Mouse (Mus musculus) macrophage (primary cell): ENCODE data around the gene Dtnbp1. TPM values are rescaled to one million over a fixed set of nuclear protein-coding genes. Genes with fewer than 3 reads are reported as not detected.

ENCODE experiments used
- H3K27ac ChIP-seq: fragments of 350-480 bp; formaldehyde crosslinking; 2 replicates; pipeline ENCODE4 v1.9.0; 2021
- H3K36me3 ChIP-seq: fragments of 350-480 bp; formaldehyde crosslinking; 2 replicates; pipeline ENCODE4 v1.9.0; 2021; ENCODE audit errors: inconsistent target
- H3K4me3 ChIP-seq: fragments of 350-480 bp; formaldehyde crosslinking; 2 replicates; pipeline ENCODE4 v1.9.0; 2021; ENCODE audit errors: inconsistent target
- H3K79me2 ChIP-seq: fragments of 350-480 bp; formaldehyde crosslinking; 2 replicates; pipeline ENCODE4 v1.9.0; 2021; ENCODE audit errors: inconsistent target
- WGBS: methylation state at CpG from one replicate; pipeline ENCODE4 v1.1.7; 2026; ENCODE audit warnings: inconsistent platforms; ENCODE audit not compliant: missing documents; 5-methylcytosine and 5-hydroxymethylcytosine counted together
- polyA plus RNA-seq: library from polyadenylated mRNA; stranded (reverse); fragments of 250-400 nt; gene quantifications from 3 replicates; pipeline ENCODE4 v1.2.4, GENCODE M21; 2018; ENCODE audit warnings: inconsistent platforms

Gene Dtnbp1
- polyA plus RNA-seq, 1 experiment from 2014 or later, result 146 TPM

DNA sequence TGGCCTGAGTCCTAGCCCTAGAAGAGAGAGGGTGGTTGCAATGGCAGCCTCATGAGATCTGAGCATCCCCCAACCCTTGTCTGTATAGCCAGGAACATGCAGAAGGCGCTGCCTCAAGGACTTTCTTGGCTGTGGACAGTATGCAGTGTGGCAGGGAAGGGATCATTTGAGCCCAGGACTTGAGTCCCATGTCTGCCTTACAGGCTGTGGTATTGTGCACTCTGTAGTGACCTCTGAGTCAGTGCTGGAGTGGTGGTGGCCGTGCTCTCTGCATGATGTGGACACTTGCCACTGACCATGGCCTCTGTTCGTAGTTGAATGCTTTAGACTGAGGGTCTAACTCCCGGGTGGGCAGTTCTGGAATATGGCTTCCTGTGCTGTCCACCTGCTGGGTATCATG, 84.7 kb downstream of the Dtnbp1 start:
- H3K36me3 ChIP-seq, result peaks cover 95% of the 10 kb centered on the region
- 94% methylated on average over 4 of the region's 4 CpGs for WGBS
- H3K27ac ChIP-seq, result no peak overlapping the region
- H3K79me2 ChIP-seq, result no peaks in the 10 kb centered on the region
- H3K4me3 ChIP-seq, result no peak overlapping the region

DNA sequence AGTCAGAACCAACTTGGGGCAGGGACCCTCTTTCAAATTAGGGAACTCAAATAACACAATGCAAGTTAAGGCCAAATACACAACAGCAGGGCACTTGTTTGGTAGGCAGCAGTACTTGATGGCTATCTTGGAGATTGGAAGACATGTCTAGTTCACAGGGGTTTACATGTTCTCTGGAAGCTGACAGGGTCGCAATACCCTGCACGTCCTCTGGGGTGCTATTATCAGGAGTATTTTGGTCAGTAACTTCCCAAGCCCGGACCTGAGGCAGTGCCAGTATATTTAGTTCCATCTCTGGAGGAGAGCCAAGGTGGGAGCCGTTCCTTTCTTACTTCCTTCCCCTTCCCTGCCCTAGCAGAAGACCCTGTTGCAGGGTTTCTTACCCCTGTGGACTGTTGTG, 86.0 kb downstream of the Dtnbp1 start:
- H3K36me3 ChIP-seq, result peaks cover 92% of the 10 kb centered on the region
- H3K27ac ChIP-seq, result no peak overlapping the region
- no peaks in the 10 kb centered on the region for H3K79me2 ChIP-seq
- H3K4me3 ChIP-seq, result no peak overlapping the region
- 38% methylated on average over 4 of the region's 4 CpGs for WGBS

DNA sequence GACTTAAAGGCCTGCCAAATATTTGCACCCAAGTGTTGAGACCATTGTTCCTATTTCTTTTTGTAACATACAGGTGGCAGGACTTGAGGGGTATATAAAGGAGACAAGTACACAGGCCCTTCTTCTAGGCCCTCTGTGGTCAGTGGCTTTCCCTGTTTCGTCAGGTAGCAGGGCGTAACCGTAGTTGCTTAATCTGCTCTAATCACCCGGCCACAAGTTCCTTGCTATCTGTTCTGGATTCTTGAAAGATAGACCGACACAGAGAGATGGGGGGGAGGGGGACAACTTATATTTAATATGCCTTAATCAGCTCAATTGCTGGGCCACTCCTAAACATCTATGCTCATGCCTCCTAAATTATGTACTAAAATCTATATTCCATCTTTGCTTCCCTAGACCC, 86.6 kb downstream of the Dtnbp1 start:
- peaks cover 92% of the 10 kb centered on the region for H3K36me3 ChIP-seq
- 55% methylated on average over 5 of the region's 5 CpGs for WGBS
- H3K27ac ChIP-seq, result no peak overlapping the region

DNA sequence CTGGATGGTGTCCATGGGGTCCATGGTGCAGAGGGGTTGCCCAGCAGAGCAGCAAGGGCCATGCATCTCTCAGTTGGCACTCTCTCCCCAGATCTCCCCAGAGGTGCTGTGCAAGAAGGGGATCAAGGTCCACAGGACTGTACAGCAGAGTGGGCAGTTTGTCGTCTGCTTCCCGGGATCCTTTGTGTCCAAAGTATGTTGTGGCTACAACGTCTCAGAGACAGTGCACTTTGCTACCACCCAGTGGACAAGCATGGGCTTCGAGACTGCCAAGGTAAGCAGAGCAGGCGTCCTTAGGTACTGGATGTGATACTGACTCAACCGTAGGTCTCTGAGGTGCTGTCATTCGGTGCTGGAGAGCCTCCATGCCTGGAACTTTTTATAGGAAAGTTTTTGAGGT, 88.4 kb downstream of the Dtnbp1 start:
- peaks cover 88% of the 10 kb centered on the region for H3K36me3 ChIP-seq
- H3K27ac ChIP-seq, result no peak overlapping the region
- H3K4me3 ChIP-seq, result no peak overlapping the region
- H3K79me2 ChIP-seq, result no peaks in the 10 kb centered on the region
- 91% methylated on average over 7 of the region's 7 CpGs for WGBS

More for the DNA sequence above, 86.6 kb downstream of the Dtnbp1 start:
- Histone ChIP-seq H3K4me3 (no peak overlapping the region), H3K79me2 (no peaks in the 10 kb centered on the region)

DNA sequence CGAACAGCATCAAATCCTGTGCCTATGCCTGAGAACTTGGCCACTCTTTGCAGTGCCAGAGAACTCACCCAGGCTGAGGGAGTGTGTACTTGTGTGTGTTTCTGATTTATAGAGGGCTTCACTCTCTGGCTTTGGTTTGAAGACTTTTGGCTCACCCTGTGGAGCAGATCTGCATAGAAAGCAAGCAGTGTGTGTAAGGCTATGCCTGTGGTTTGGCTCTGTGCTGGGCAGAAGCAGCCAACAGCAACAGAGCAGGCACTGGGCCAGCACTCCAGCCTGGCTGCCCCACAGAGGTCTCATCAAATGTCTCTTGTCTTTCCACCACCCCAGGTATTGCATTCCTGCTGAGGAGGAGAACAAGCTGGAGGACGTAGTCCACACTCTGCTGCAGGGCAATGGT, 89.1 kb downstream of the Dtnbp1 start:
- 100% methylated on average over 2 of the region's 2 CpGs for WGBS
- Histone ChIP-seq H3K27ac (no peak overlapping the region), H3K79me2 (no peaks in the 10 kb centered on the region), H3K36me3 (peaks cover 81% of the 10 kb centered on the region), H3K4me3 (no peak overlapping the region)

DNA sequence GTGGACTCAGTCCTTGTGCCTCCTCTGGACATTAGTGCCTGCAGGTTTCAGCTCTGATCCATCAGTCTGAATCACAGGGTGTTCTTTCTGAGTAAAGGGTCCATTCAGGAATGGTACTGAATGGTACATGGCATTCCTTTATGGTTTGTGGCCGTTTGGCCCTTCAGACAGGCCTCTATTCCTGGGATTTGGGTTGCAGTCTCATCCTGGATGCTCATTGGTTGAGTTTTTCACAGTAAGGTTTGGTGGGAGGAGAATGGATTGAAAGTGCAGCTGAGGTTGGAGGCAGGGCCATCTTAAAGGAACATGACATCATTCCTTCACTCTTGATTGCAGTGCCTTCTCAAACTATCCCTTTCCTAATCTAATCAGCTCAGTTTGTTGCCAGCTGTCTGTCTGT, 93.2 kb downstream of the Dtnbp1 start:
- WGBS, result 100% methylated on average over 1 of the region's 1 CpGs
- no peaks in the 10 kb centered on the region for H3K79me2 ChIP-seq
- H3K4me3 ChIP-seq, result no peak overlapping the region
- no peak overlapping the region for H3K27ac ChIP-seq
- peaks cover 62% of the 10 kb centered on the region for H3K36me3 ChIP-seq

DNA sequence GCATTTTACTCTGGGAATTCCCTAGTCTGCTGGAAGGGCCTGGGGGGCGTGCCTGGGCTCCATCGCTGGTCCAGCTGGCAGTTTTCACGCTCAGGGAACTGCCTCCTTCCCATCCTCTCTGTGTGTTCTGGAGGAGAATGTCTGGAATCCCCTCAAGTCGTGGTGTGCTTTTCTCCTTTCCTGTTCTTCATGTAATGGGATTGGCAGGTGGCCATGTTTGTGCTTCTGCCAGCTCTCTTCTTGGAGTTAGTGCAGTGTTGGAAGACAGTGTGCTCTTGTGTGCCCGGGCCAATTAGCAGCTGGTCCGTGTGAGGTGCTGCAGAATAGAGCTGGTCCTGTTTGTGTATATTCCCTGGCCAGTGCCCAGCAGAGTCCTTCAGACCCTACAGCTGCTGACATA, 94.2 kb downstream of the Dtnbp1 start:
- Histone ChIP-seq H3K27ac (no peak overlapping the region), H3K4me3 (no peak overlapping the region), H3K36me3 (peaks cover 56% of the 10 kb centered on the region), H3K79me2 (no peaks in the 10 kb centered on the region)
- WGBS, result 86% methylated on average over 6 of the region's 6 CpGs

DNA sequence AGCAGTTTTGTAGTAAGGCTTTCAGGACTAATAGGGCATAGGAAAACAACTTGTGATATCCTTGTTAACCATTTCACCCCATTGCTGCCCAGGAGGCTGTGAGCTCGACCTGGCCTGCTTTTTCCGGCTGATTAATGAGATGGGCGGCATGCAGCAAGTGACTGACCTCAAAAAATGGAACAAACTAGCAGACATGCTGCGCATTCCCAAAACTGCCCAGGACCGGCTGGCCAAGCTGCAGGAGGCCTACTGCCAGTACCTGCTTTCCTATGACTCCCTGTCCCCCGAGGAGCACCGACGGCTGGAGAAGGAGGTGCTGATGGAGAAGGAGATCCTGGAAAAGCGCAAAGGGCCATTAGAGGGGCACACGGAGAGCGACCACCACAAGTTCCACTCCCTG, 95.8 kb downstream of the Dtnbp1 start:
- Histone ChIP-seq H3K36me3 (peaks cover 50% of the 10 kb centered on the region), H3K4me3 (no peak overlapping the region), H3K27ac (no peak overlapping the region), H3K79me2 (no peaks in the 10 kb centered on the region)
- 95% methylated on average over 10 of the region's 11 CpGs for WGBS

DNA sequence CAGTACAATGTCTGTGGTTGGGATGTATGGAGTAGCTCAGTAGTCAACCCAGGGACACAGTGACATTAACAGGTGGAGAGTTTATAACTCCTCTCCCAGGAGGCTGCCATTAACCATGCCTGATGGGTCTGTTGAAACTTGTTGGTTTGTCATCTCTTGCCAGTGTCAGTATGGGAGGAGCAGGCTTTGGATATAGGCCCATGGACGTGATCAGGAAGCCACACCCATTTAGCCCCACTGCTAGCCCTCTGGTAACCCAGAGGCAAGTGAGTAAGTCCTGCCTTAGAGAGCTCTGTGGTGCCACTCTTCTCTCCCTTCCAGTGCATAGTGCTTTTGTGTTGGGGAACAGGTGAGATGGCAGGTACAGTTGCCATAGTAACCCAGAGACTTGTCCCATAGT, 97.7 kb downstream of the Dtnbp1 start:
- H3K27ac ChIP-seq, result no peak overlapping the region
- H3K36me3 ChIP-seq, result peaks cover 31% of the 10 kb centered on the region
- H3K79me2 ChIP-seq, result no peaks in the 10 kb centered on the region
- WGBS, result 80% methylated on average over 1 of the region's 1 CpGs
- no peak overlapping the region for H3K4me3 ChIP-seq

DNA sequence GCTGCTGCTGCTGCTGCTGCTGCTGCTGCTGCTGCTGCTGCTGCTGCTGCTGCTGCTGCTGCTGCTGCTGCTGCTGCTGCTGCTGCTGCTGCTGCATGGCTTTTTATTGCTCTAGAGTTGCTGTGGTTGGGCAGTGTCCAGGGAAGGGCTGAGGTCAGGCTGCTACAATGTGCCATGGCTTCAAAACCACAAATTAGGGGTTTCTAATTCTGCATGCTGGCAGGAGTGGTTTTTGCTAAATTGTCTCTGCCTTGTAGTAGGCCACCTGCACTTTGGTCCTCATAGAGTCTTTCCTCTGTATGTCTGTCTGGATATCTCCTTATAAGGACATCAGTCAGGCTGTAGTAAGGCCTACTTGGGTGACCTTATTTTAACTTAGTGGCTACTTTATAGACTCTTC, 98.5 kb downstream of the Dtnbp1 start:
- Histone ChIP-seq H3K4me3 (no peak overlapping the region), H3K27ac (no peak overlapping the region), H3K79me2 (no peaks in the 10 kb centered on the region), H3K36me3 (peaks cover 31% of the 10 kb centered on the region)

DNA sequence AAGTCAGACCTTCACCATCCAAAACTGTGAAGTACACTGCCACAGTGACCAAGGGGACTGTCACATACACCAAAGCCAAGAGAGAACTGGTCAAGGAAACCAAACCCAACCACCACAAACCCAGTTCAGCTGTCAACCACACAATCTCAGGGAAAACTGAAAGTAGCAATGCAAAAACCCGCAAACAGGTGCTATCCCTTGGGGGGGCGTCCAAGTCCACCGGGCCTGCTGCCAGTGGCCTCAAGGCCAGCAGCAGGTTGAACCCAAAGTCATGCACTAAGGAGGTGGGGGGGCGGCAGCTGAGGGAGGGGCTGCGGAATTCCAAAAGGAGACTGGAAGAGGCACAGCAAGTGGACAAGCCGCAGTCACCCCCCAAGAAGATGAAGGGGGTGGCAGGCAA, 99.6 kb downstream of the Dtnbp1 start:
- peaks cover 32% of the 10 kb centered on the region for H3K36me3 ChIP-seq
- no peak overlapping the region for H3K4me3 ChIP-seq
- no peak overlapping the region for H3K27ac ChIP-seq
- 68% methylated on average over 6 of the region's 6 CpGs for WGBS
- no peaks in the 10 kb centered on the region for H3K79me2 ChIP-seq

DNA sequence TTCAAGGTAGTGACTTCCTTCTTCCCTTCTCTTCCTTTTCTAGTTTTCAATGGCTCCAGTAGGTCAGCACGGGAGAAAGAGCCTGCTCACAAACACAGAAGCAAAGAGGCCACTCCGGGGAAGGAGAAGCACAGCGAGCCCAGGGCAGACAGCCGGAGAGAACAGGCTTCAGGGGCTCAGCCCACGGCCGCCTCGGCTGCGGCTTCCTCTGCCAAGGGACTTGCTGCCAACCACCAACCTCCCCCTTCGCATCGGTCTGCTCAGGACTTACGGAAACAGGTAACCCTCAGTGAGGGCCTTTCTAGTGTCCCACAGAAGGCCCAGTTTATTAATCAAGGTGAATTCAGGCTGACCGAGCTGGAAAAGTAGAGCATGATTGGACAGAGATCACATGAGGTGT, 105.7 kb downstream of the Dtnbp1 start:
- no peaks in the 10 kb centered on the region for H3K79me2 ChIP-seq
- 91% methylated on average over 11 of the region's 12 CpGs for WGBS
- H3K4me3 ChIP-seq, result no peak overlapping the region
- H3K27ac ChIP-seq, result no peak overlapping the region
- H3K36me3 ChIP-seq, result peaks cover 20% of the 10 kb centered on the region

DNA sequence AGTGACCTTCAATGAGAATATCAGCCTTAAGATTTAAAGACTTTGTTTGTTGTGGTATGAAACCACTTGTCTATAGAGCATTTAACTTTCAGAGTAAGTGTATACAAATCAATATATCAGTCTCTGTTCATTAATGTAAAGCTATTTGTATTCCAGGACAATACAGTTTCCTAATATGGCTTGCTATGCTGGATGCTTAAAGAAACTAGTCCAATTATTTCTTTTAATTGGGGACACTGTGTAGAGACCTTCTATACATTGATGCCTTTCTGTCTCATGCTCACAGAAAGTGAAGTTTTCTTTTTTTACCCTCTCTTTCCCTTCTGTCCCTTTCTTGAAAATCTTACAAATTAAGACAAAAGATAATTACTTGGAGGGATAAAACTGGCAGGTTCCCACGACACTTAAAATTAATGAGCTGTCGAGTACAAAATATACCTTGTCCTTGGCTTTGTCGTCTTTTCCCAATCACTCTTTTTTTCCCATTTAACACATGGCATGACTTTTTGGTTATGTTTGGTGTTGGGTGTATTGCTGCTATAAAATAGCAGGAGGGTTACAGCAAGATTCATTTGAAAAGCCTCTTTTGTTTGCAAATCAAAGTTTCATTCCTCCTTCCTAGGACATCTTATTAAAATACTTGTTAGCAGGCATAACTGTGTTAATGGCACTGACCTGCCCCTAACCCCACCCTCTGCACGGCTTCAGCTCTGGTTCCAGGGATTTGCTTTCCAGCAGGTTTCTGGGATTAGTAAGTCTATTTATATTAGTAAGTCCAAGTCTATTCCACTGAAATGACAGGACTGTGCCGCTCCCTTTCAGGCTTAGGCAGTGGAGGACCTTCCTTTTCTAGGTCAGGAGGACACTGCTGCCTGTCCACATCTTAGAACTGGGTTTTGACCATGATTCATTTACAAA, 109.9 kb downstream of the Dtnbp1 start:
- Histone ChIP-seq H3K27ac (no peak overlapping the region), H3K36me3 (peaks cover 12% of the 10 kb centered on the region), H3K79me2 (no peaks in the 10 kb centered on the region), H3K4me3 (no peak overlapping the region)
- 97% methylated on average over 4 of the region's 5 CpGs for WGBS

DNA sequence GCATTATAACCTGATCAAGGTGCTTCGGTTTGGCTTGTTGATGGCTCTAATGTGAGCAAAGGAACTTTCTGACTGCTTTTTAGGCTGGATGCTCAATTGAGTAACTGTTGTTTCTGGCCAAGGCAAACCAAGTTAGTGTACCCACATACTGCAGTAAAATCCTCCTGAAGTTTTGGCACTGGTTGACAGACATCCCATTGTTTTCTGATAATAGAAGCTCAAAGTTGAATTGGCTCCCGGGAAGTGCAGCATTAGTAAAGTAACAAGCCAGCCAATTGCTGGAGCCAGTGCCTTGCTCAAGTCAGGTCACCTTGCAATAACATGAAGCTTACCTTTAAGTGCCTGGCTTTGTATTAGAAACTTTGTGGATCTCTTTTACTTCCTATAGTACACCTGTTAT, 111.3 kb downstream of the Dtnbp1 start:
- Histone ChIP-seq H3K4me3 (no peak overlapping the region), H3K79me2 (no peaks in the 10 kb centered on the region), H3K36me3 (no peaks in the 10 kb centered on the region; the same call in 1 of the 2 replicates), H3K27ac (no peak overlapping the region)
- 95% methylated on average over 2 of the region's 2 CpGs for WGBS

DNA sequence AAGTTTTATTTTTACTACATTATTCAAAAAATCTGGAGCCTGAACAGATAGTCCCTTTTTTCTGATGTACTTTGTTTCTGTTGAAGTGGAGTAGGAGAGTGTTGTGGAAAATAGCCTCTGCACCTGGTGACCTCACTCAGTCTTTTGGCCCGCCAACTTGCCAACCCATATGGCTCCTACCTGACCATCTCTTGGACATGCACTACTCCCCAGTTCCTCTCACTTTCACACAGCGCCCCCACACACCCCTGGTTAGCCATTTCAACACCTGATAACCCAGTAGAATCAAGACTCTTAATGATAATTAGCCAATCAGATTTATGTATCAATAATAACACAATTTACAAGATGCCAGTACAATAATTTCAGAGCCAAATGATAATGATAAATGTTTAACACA, 115.7 kb downstream of the Dtnbp1 start:
- 90% methylated on average over 2 of the region's 2 CpGs for WGBS
- Histone ChIP-seq H3K4me3 (no peak overlapping the region), H3K36me3 (peaks cover 4% of the 10 kb centered on the region; the same call in 1 of the 2 replicates), H3K27ac (no peak overlapping the region), H3K79me2 (no peaks in the 10 kb centered on the region)

DNA sequence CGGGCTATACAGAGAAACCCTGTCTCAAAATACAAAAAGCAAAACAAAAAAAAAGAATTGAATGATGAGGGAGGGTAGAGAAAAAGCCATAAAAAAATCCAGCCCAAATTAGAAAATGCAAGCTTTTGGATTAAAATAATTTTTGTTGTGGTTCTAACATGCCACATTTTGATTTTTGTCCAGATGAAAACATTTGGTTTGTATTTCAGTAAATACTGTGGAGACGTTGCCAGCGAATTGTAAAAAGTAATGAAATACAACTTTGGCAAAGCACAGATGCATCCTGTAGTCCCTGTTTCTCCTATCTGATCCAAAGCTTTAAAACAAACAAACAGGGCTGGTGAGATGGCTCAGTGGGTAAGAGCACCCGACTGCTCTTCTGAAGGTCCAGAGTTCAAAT, 120.9 kb downstream of the Dtnbp1 start:
- Histone ChIP-seq H3K36me3 (peaks cover 7% of the 10 kb centered on the region; the same call in 1 of the 2 replicates), H3K79me2 (no peaks in the 10 kb centered on the region; the same call in 1 of the 2 replicates), H3K4me3 (no peak overlapping the region), H3K27ac (no peak overlapping the region)
- 97% methylated on average over 4 of the region's 4 CpGs for WGBS
